Mouse (Mus musculus) adrenal gland, postnatal 25 days (tissue): ENCODE results near the gene Tmem8. TPM values are rescaled to one million over a fixed set of nuclear protein-coding genes. Genes with fewer than 3 reads are reported as not detected.
"Not testable (repeated sequence)": the region's sequence is repeated elsewhere in the genome, so short reads cannot be mapped to it uniquely, and the experiment has no call there.

Experiments used
- DNase-seq: peaks from one replicate; pipeline ENCODE4 v3.0.0; 2021; ENCODE audit warnings: mixed read lengths
- long read RNA-seq: library from polyadenylated mRNA; stranded (forward); transcript quantifications from one replicate; pipeline ENCODE4 v2.0.0, GENCODE M21; 2021
- total RNA-seq: library from RNA; stranded (reverse); gene quantifications from 2 replicates; pipeline ENCODE4 v1.2.3, GENCODE M21; 2021

Gene Tmem8
- 8.6 and 10.8 TPM in 2 replicates for total RNA-seq
- long read RNA-seq, partial matches to known transcripts: 6 of 11 reads
- long read RNA-seq, other reads (novel, unspliced or antisense): 3 of 11 reads

DNA sequence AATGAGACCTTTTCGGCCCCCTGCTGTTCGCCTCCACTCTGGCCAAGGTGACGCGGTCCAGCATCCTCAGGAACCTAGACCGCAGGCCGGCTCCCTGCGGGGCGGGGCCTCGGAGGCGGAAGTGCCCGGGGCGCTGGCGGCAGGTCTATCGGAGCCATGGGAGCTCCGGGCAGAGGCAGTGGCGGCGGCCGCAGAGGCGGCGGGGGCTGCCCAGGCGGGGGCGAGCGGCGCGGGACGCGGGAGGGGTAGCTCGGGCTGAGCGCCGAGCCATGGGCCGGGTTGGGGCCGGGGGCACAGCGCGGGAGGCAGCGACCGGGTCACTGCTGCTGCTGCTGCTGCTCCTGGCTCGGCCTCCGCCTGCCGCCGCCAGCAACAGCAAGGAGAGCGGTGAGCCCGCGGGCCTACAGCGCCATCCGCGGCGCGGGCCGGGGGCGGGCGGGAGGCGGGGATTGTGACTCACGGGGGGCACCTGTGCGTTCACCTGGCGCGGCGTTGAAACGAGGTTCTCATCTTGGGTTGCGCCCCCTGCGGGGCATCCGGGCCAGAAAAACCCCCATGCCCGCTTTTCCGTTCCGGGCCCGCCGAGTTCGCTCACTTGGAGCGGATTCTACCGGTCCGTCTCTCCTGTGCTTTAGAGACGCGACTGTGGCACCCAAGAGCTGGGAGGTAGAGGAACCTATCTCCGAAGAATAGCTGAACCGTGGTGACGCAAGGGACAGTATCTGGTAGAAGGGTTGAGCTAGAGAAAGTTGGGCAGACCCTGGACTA is at the start of gene Tmem8:
TSS of gene Tmem8 (plus strand) at position 119 of the 768 bp plus-strand sequence.
- peak; percentile 77 for DNase-seq

DNA sequence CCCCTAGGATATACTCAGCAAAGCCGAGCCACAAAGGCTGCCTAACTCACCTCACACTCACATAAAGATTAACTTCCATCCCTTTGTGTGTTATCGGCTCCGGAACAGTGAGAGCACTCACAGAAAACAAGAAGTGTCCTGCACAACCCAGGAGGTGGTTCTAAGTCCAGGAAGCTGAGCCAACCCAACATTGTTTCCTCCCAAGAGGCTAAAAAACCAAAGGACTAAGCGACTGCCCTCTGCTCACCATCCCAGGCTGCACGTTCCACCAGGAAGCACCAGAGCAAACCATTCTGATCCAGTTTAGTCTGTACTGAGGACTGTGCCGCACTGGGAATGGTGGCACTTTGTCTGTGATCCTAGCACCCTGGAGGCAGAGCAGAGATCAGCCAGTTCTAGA is 48.2 kb upstream of the Tmem8 start:
- no peak for DNase-seq

DNA sequence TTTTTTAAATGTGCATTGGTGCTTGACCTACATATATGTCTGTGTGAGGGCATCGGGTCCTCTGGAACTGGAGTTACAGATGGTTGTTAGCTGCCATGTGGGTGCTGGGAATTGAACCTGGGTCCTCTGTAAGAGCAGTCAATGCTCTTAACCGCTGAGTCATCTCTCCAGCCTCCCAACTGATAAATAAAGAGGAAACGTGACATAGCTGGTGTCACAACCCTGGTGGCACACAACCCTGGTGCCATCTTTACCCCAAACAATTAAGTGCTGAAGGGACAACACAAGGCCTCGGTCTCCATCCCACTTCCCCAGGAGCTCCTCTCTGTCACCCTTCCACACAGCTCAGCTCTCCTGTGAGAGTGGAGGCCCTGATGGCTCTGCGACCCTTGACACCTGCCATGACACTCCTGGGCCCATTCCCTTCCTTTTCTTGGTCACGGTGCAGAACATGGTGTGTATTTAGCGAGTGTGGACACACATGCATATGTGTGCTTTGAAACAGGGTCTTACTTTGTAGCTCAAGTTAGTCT is 46.5 kb upstream of the Tmem8 start:
- no peak for DNase-seq

DNA sequence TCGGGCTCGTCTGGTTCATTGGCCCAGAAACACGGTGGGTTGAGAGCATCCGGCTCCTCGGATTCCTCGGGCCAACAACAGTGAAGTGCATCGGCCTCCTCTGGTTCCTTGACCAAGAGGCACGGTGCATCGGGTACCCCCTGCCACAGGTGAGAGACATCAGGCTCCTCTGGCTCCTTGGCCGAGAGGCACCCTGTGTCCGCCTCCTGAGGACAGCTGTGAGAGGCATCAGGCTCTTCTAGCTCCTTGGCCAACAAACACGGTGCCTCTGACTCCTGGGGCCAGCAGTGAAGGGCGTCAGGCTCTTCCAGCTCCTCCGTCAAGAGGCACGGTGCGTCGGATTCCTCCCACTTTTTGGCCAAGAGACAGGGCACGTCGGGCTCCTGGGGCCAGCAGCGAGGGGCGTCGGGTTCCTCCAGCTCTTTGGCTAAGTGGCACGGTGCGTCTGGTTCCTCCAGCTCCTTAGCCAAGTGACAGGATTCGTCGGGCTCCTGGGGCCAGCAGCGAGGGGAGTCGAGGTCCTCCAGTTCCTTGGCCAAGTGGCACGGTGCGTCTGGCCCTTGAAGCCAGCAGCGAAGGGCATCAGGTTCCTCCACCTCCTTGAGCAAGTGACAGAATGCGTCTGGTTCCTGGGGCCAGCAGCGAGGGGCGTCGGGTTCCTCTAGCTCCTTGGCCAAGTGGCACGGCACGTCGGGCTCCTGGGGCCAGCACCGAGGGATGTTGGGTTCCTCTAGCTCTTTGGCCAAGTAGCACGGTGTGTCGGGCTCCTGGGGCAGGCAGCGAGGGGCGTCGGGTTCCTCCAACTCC is 44.9 kb upstream of the Tmem8 start:
- DNase-seq: no peak

DNA sequence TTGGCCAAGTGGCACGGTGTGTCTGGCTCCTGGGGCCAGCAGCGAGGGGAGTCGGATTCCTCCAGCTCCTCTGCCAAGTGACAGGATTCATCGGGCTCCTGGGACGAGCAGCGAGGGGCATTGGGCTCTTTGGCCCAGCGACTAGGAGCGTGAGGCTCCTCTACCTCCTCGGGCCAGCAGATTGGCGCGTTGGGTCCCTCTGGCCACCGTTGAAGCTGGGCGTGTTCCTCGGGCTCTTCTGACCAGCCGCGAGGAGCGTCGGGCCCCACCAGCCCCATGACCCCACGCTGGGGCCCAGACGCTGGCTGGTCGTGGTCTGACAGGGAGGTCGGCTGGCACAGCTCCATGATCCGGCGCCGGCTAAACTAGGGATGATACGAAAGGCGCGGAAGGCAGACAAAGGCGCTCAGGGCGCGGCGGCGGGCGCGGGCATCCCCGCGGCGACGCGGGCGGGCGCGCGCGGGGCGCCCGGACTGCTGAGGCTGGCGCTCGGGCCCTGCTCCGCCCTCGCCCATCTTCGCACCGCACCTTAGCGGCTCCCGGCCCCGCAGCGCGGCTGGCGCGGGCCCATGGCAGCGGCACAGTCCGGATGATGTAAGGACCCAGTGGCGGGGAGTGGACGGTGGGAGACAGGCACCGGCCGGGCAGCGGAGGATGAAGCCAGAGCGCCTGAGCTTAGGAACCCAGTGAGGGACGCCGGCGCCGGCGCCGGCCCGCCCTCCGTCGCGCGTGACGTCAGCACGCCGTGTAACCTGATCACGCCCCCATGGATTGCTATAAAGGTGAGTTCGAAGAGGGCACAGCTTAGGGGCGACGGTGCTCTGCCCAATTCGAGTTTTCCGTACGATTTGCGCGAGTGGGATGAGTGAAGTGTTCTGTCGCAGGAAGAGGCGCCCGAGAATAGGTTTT is 44.0 kb upstream of the Tmem8 start, which contains the start of gene Rab11fip3:
TSS of gene Rab11fip3 (minus strand) at position 725 of the 909 bp plus-strand sequence.
- peak; percentile 83 for DNase-seq

DNA sequence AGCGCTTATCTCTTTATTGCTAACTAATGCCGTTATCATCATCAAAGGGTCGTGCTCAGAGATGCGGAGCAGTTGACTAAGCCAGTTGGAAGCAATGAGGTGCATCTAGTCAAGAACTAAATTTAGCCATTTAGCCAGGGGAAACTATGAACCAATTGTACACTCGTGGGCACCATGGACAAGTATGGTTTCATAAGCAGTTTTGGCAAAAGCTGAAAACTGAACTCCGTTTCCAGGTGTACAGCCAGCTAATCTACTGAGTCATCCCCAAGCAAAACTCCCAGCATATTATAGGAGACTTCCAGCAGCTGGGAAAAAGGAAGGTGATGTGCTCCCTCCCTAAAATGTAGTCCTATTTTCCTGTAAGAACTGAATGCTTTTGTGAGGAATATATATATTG is 43.0 kb upstream of the Tmem8 start:
- DNase-seq: no peak

DNA sequence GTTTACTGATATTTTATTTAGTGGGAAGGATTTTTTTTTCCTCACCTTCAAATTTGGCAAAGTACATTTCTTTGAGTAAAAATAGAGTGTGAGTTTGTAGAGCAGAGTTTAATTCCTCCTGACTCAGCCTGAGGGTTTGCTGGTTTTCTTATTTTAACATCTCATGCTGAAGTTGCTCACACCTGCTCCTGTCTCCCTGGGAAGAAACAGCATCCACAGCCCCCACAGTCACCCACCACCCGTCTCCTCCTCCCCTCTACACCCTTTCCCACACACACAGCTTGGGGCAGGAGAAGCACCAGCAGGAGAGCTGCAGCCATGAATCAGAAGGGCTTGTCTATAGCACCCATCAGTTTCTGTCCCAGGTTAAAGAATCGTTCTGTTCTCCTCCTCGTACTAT is 37.9 kb upstream of the Tmem8 start:
- no peak for DNase-seq

DNA sequence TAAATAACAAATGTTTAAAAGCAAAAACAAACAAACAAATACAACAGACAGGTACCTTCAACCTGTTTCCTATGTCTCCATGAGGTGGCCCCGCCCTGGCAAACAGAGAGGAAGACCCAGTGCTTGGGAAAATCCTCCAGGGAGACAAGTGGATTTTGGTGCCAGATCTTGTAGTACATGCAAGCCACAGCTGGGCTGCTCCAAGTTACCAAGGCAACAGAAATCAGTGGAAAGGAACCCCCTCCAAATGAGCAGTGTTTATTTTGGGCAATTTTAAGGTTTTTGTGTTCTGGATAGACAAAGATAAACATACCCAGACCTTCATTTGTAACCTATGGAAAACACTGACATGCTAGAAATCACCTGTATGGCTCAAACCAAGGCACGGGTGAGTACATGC is 34.2 kb upstream of the Tmem8 start:
- DNase-seq: no peak

DNA sequence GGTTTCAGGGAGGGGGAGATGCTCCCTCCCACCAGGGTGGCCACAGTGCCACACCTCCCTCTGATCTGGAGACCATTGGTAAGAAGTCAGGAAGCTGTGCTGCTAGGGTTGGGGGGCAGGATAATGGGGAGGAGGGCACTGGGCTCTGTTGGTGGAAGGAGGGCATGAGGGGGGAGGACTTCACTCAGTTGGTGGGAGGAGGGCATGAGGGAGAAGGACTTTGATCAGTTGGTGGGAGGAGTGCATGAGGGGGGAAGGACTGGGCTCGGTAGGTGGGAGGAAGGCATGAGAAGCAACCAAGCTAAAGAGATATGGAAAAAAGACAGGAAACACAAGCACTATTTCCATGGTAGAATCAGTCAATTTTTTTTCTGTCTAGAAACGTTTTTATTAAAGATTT is 32.2 kb upstream of the Tmem8 start:
- DNase-seq: no peak

DNA sequence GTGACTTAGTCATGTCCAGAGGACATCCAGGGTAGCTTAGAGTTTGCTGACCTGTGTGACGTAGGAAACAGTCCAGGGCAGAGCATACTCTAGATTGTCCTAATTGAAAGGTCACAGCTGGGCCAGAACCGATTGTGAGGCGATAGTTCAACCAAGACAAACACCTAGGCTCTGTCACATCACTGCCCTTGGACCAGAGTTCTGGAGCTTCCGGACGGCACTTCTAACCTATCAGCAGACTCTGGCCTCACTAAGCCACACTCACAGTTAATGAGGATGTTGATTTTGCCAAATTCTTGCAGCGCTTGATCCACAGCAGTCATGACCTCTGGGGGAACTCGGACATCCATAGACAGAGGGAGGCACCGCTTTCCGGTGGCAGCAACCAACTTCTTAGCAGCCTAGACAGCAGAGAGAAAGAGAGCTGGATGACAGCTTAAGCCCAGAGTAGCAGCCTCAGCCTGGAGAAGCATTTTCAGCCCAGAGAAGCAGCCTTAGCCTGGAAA is 26.0 kb upstream of the Tmem8 start:
- no peak for DNase-seq

DNA sequence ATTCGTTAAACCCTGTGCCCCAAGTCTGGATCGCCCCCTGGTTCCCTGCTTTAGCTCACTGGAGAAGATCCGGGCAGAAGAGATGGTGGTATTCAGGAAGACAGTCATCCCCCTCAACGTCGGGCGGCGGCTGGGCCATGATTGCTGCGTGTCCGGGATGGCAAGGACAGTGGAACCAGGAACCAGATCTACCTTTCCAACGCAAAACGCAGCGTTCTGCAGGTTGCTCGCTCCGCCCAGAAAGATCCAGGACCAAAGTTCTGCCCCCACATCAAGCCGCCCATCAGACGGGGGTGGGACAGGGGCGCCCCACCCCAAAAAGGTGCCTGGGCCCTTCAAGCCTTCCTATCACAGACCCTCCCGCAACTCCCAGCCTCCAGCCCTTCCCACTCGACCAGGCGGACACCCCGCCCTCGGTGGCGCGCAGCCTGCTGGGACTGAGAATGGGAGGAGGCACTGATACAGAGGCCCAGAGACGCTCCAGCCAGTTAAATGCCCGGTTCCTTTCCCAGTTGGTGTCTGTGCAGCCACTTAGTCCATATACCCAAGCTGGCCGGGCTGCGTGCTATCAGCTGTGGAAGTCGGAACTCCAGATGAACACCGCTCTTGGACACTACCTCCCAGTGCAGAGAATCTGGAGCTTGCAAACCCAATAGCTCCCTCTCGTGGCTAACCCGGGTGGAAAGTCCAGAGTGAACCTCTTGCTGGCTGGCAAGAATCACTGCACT is 23.0 kb upstream of the Tmem8 start, which contains the start of gene Decr2:
TSS of gene Decr2 (minus strand) at position 433 of the 728 bp plus-strand sequence.
- peak; percentile 91 for DNase-seq

DNA sequence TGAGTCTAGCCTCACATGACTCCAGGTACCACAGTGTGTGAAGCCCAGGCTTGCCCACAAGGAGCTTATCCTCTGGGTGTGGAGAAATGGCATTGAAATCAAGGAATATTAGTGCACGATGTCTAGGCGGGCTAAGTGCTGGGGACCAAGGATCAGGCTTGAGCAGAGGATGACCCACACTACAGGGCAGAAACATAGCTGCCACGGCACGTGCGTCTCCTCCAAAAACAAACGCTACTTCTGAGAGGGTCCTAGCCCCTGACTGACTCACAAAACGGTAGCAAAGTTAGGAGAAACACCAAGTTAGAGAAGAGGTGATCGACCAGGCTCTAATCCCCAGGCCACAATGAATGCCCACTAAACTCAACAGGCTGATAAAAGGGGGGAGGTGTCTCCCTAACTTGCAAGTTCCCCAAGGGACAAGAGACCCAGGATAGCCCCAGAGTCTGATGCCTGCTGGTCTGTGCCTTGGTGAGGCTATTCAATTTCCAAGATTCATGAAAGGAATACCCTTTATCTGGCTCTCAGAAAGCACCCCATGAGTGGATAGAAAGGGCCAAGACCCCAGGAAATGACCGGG is 18.5 kb upstream of the Tmem8 start:
- no peak for DNase-seq

DNA sequence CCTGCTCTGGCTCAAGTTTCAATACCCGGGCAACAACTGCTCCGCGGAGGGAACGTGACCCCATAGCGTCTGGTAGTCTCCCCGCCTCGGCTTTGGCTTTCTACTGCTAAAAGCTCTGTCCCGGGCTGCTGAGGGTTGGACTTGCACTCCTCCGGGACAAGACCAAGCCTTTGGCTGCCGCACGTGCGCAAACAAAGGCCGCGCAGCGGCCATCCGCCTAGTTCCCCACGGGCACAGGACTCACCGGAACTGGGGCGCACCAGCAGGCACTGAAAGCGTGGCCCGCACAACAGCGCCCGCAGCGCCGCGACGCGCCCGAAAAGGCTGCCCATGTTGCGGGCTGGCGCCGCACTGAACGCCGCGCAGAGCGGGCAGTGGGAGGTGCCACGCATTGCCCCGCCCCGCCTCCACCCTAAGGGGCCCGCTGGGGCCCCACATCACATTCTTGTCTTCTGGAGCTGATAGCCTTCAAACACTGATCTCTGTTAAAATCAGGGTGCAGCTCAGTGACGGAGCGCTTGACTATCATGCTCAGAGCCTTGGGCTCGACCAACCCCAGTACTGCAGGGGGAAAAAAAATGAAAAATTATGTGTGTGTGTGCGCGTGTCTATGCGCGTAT is 17.9 kb upstream of the Tmem8 start, which contains the start of gene Nme4:
TSS of gene Nme4 (minus strand) at position 482 of the 620 bp plus-strand sequence.
- DNase-seq: peak; percentile 68

DNA sequence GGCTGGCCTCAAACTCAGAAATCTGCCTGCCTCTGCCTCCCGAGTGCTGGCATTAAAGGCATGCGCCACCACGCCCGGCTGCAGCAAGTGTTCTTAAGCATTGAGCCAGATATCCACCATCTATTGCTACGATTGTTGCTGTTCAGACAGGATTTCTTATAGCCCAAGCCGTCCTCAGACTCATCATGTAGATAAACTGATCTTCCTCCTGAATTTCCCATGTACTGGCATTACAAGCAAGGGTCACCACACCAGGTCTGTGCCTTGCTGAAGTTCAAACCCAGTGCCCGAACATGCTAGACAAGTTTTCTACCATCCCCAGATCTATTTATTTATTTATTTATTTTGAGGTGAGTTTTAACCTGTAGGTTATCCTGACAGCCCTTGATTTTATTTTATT is 14.6 kb upstream of the Tmem8 start:
- no peak for DNase-seq

DNA sequence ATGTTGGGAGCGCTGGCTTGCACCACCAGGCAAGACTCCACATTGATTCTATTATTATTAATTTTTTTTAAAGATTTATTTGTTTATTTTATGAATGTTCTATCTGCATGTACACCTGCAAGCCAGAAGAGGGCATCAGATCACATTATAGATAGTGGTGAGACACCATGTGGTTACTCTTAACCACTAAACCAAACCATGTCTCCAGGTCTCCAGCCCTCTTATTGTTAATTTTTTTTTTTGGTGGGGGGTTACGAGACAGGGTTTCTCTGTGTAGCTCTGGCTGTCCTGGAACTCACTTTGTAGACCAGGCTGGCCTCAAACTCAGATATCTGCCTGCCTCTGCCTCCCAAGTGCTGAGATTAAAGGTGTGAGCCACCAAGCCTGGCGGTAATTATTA is 13.8 kb upstream of the Tmem8 start:
- not testable (repeated sequence) for DNase-seq

DNA sequence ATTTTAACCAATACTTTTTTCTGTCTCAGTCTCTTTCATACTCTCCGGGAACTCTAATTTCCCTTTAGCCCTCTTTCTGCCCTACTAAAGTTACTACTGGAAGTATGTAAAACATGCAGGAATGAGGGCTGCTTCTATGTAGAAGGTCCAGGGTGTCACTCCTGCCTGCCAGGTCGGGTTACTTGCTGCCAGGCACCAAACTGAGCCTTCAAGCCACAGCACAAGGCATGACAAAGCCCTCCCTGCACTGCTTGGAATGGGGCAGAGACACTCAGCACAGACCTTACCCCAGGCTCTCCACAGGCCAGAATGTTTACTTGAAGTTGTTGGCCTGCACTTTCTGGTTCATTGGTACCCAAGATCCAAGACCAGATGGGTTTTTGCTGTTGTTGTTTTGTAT is 12.9 kb upstream of the Tmem8 start:
- no peak for DNase-seq

DNA sequence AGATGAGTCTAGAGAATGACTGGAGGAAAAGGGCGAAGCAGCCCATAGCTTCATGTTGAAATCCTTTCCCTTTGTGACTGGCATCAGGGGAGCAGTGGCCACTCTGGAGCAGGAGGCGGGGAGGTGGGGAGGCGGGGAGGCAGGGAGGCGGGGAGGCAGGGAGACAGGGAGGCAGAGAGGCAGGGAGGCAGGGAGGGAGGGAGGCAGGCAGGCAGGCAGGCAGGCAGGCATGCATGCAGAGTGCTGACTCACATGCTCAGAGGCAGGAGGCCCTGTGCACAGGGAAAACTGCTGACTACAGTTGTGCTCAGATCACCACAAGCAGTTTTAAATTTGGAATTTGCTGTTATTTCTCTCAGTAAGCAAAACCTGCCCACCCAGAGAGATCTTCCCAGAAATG is 11.6 kb upstream of the Tmem8 start:
- DNase-seq: peak; percentile 33

DNA sequence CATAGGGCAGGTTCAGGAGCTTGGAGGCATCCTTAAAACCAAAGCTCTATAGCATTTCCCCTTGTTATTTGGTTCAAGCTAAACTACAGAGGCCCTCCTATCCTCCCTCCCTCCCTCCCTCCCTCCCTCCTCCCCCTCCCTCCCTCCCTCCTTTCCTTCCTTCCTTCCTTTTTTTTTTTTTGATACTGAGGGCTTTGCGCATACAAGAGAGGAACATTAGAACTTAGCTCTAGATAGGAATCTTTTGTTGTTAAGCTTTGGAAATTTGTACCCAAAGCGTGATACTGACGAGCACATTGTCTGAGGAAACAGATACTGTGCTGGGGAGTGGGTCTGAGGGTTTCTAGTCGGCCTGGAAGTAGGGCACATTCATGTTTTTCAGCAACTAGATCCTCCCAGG is 7.5 kb upstream of the Tmem8 start:
- no peak for DNase-seq

DNA sequence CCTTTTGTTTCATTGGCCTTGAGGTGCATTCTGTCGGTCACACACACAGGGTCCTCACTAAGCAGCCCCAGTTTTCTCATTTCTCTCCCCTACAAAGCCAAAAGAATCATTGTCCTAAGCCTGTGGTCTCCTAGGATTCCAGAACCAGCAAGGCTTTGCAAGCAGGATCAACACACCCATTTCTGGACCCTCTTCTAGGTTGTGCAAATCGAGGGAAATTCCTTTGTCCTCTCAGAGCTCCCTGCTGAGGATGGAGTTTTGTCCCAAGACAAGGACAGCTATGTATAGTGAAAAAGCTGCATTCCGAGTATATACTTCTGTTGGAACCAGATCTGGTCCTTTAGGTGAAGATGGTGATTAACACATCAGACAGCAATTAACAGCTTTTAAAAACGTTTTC is 2.9 kb upstream of the Tmem8 start:
- DNase-seq: no peak

DNA sequence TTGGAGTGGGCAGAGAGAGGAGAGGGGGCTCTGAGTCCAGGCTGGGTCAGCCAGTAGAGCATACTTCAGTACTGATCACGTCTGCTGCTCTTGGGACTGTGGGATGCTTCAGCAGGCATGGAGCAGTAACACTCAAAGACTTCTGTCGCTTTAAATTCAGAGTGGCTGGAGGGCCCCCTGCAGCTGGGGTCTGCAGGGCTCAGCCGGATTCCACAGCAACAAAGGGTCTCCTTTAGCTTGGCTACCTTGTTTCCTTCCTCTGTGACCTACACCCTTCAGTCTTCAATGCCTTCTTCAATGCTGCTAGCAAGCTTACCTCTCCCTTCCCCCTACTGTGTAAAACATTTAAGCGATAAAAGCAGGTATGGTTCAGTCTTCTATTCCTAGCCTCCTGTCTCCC is 2.1 kb upstream of the Tmem8 start:
- no peak for DNase-seq
